Mouse (Mus musculus) testis, adult 2 months (tissue): Measurements from ENCODE around the gene Cblc.

Experiments
- CTCF ChIP-seq: fragments of 200-500 bp; IDR thresholded peaks from 2 replicates; pipeline ENCODE4 v1.5.1; 2012; ENCODE audit warnings: low read depth, mild to moderate bottlenecking, inconsistent platforms, low read length, moderate library complexity; ENCODE audit not compliant: control insufficient read depth, insufficient read depth, insufficient replicate concordance
- POLR2A ChIP-seq: fragments of 200-500 bp; IDR thresholded peaks from 2 replicates; pipeline ENCODE4 v1.6.1; 2012; ENCODE audit warnings: low read depth, mild to moderate bottlenecking, inconsistent platforms, low read length, moderate library complexity; ENCODE audit not compliant: control insufficient read depth

- TF ChIP-seq CTCF = no peak
- no peak for TF ChIP-seq POLR2A
These were observed 50.0 kb downstream of the Cblc start for GRCm38 (mm10) chr7:19746426-19747201.
